Mouse (Mus musculus) G1E (cell line): ENCODE results near the gene Slc41a1.

Experiments
- CTCF ChIP-seq: IDR thresholded peaks from 2 replicates; pipeline ENCODE4 v1.5.1; 2012; ENCODE audit warnings: low read depth, low read length, inconsistent platforms, mixed read lengths
- GATA1 ChIP-seq: IDR thresholded peaks from 2 replicates; pipeline ENCODE4 v1.6.1; 2012; ENCODE audit warnings: borderline replicate concordance, low read length, inconsistent platforms, mixed read lengths
- GATA2 ChIP-seq: IDR thresholded peaks from 2 replicates; pipeline ENCODE4 v1.6.1; 2012; ENCODE audit warnings: low read depth, low read length, inconsistent platforms, borderline replicate concordance
- POLR2AphosphoS5 ChIP-seq: IDR thresholded peaks from 2 replicates; pipeline ENCODE4 v1.6.1; 2012; ENCODE audit warnings: low read depth, low read length, inconsistent platforms; ENCODE audit not compliant: insufficient replicate concordance
- TAL1 ChIP-seq: conservative IDR thresholded peaks from 2 replicates; pipeline ENCODE4 v1.6.1; 2012; ENCODE audit warnings: low read depth, low read length, inconsistent platforms, mixed read lengths

- TF ChIP-seq CTCF: no peak
- no peak for TF ChIP-seq POLR2AphosphoS5
- no peak for TF ChIP-seq GATA1
- no peak for TF ChIP-seq GATA2
- no peak for TF ChIP-seq TAL1
Observed at GRCm38 (mm10) chr1:131886641-131887040, 59.3 kb downstream of the Slc41a1 start.
